In the genomic region with DNA sequence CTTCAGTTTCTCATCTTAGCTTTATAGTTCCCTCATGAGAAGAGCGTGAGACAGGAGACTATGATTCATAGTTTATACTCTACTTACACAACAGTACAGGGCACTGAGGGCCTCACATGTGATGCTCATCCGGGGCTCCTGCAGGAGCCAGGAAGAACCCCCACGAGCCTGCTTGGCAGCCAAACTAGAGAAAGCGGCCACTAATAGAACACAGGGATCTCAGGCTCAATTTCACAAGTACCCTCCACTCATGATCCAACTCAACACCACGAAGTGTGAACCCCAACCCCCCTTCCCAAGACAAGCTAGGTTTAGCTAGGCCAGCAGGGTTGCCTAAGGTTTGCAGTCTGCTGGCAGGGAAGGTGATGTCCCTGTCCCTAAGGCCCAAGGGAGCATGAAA, we compare ENCODE assay signal across 17 mouse cellular contexts.
DNase-seq lines count a peak whose midpoint lies in the region; ATAC-seq and TF ChIP-seq lines count a peak whose summit lies in the region.
"Had no signal": no experiment of that assay in that cellular context is flagged by ENCODE, and none has a peak within 500 bp of the region (broad histone marks: within the 10 kb centered on the region; RNA-seq: fewer than 3 reads in every experiment).

No protein-coding gene starts in this region.

- 0 out of 2 replicates have a peak, but pooled peaks have one; percentile 15 for ATAC-seq in megakaryocyte progenitor cell, adult 5-6 weeks (replicated peaks; ENCODE audit: poor library complexity)
- ATAC-seq: forebrain, embryonic 16.5 days; intestine, embryonic 15.5 days; liver, embryonic 12.5 days had no signal

- H3K27ac ChIP-seq in embryonic fibroblast, embryonic 13.5 days (ENCODE audit: insufficient read depth, low read length), result peak overlapping the region; percentile 63
- H3K27ac ChIP-seq: heart, embryonic 13.5 days; hindbrain, embryonic 13.5 days; intestine, embryonic 15.5 days; limb, embryonic 10.5 days; liver, embryonic 12.5 days; stomach, embryonic 15.5 days had no signal

- TF ChIP-seq CTCF in embryonic fibroblast, embryonic 13.5 days (IDR thresholded peaks at IDR 0.05; ENCODE audit: borderline replicate concordance, insufficient read depth, low read length), result no peak

- DNase-seq in gastrocnemius, adult 8-10 months (ENCODE audit: low spot score in 2 of 2), result peak; percentile 41 to 54
- DNase-seq in gastrocnemius, postnatal 4 days (ENCODE audit: low spot score in 2 of 2), result no peak
- DNase-seq in NIH3T3 (ENCODE audit: low read depth), result peak; percentile 90
- no peak for DNase-seq in adrenal gland, postnatal 10 days
- DNase-seq in layer of hippocampus, adult 18-20 months (ENCODE audit: low spot score in 2 of 2), result no peak
- DNase-seq: kidney, postnatal 14 days; retina, postnatal 1 day had no signal

- H3K4me3 ChIP-seq in embryonic fibroblast, embryonic 13.5 days (ENCODE audit: insufficient read depth, low read length), result no peak overlapping the region
- H3K4me3 ChIP-seq: erythroblast, embryonic 14.5 days; heart, embryonic 13.5 days; hindbrain, embryonic 13.5 days; intestine, embryonic 15.5 days; limb, embryonic 10.5 days; liver, embryonic 12.5 days; stomach, embryonic 15.5 days had no signal

- H3K4me1 ChIP-seq in embryonic fibroblast, embryonic 13.5 days (ENCODE audit: control insufficient read depth, insufficient read depth, low read length), result peaks cover 28% of the 10 kb centered on the region

- no peak for TF ChIP-seq POLR2A in embryonic fibroblast, embryonic 13.5 days (IDR thresholded peaks at IDR 0.05; ENCODE audit: low read depth, low read length)

Comparison
In these comparisons a context has a peak if more than half of its experiments do, and no peak if none do; other contexts are left out.
1. DNase-seq: peak in gastrocnemius, adult 8-10 months (2 of 2) and NIH3T3 (single experiment); none in gastrocnemius, postnatal 4 days (0 of 2), adrenal gland, postnatal 10 days (single experiment) and layer of hippocampus, adult 18-20 months (0 of 2).